Mouse (Mus musculus) MEL (cell line): ENCODE measurements around the gene Olfml3. TPM values are rescaled to one million over a fixed set of nuclear protein-coding genes. Genes with fewer than 3 reads are reported as not detected.

ENCODE experiments used
- DNase-seq: peaks from one replicate; pipeline ENCODE4 v3.0.0; 2011; ENCODE audit warnings: low read depth, low spot score
- H3K27ac ChIP-seq: 2 replicates; pipeline ENCODE4 v1.5.1; 2012; ENCODE audit warnings: low read depth, mild to moderate bottlenecking, control low read depth, low read length, moderate library complexity; ENCODE audit not compliant: control insufficient read depth
- H3K27me3 ChIP-seq, 2 experiments: fragments of 150-350 bp in 1 of 2; sonication (generic) in 1 of 2; 2 replicates each; pipeline ENCODE4 v1.6.1; 2012; ENCODE audit warnings: low read length in 2 of 2, mild to moderate bottlenecking in 2 of 2, improper control_type of control experiment in 1 of 2, moderate library complexity in 1 of 2; ENCODE audit not compliant: insufficient read depth in 2 of 2, control insufficient read depth in 1 of 2
- H3K36me3 ChIP-seq, 2 experiments: 2 replicates each; pipeline ENCODE4 v1.6.1; 2012 to 2014; ENCODE audit warnings: low read length in 2 of 2, improper control_type of control experiment in 1 of 2, inconsistent platforms in 1 of 2, mild to moderate bottlenecking in 1 of 2; ENCODE audit not compliant: insufficient read depth in 2 of 2, control insufficient read depth in 1 of 2
- H3K4me1 ChIP-seq, 2 experiments: fragments of 150-350 bp in 1 of 2; sonication (generic) in 1 of 2; 2 replicates each; pipeline ENCODE4 v1.6.1; 2012; ENCODE audit warnings: low read length in 2 of 2, improper control_type of control experiment in 1 of 2, mild to moderate bottlenecking in 1 of 2; ENCODE audit not compliant: insufficient read depth in 2 of 2, control insufficient read depth in 1 of 2
- H3K4me3 ChIP-seq, 2 experiments: fragments of 150-350 bp in 1 of 2; sonication (generic) in 1 of 2; 2 replicates each; pipeline ENCODE4 v1.5.1; 2012; ENCODE audit warnings: low read depth in 2 of 2, low read length in 2 of 2, mild to moderate bottlenecking in 2 of 2, moderate library complexity in 2 of 2, control low read depth in 1 of 2, improper control_type of control experiment in 1 of 2; ENCODE audit not compliant: control insufficient read depth in 1 of 2, insufficient read depth in 1 of 2
- H3K79me2 ChIP-seq: 2 replicates; pipeline ENCODE4 v1.6.1; 2012; ENCODE audit warnings: mild to moderate bottlenecking, low read length, moderate library complexity; ENCODE audit not compliant: control insufficient read depth, poor library complexity, insufficient read depth
- H3K9ac ChIP-seq: 2 replicates; pipeline ENCODE4 v1.6.1; 2012; ENCODE audit warnings: low read depth, mild to moderate bottlenecking, control low read depth, low read length, moderate library complexity; ENCODE audit not compliant: control insufficient read depth, poor library complexity, severe bottlenecking
- H3K9me3 ChIP-seq: fragments of 150-350 bp; sonication (generic); replicated peaks from 2 replicates; pipeline ENCODE4 v1.6.1; 2012; ENCODE audit warnings: mild to moderate bottlenecking, low read length, improper control_type of control experiment, moderate library complexity; ENCODE audit not compliant: insufficient read depth
- BHLHE40 ChIP-seq: IDR thresholded peaks from 2 replicates; pipeline ENCODE4 v1.6.1; 2012; ENCODE audit warnings: low read depth, mild to moderate bottlenecking, inconsistent platforms, low read length, improper control_type of control experiment, borderline replicate concordance
- CHD2 ChIP-seq: IDR thresholded peaks from 2 replicates; pipeline ENCODE4 v1.6.1; 2011; ENCODE audit warnings: low read length, improper control_type of control experiment
- CTCF ChIP-seq, 3 experiments: IDR thresholded peaks in 2 of 3; conservative IDR thresholded peaks in 1 of 3; 2 replicates each; pipeline ENCODE4 v1.5.1; 2011 to 2012; ENCODE audit warnings: low read length in 3 of 3, low read depth in 2 of 3, mild to moderate bottlenecking in 2 of 3, improper control_type of control experiment in 1 of 3, inconsistent platforms in 1 of 3, mixed read lengths in 1 of 3, moderate library complexity in 1 of 3; ENCODE audit not compliant: control insufficient read depth in 1 of 3, insufficient read depth in 1 of 3, poor library complexity in 1 of 3, severe bottlenecking in 1 of 3
- ELF1 ChIP-seq: IDR thresholded peaks from 2 replicates; pipeline ENCODE4 v1.6.1; 2014; ENCODE audit warnings: low read depth, mild to moderate bottlenecking, inconsistent platforms, low read length, improper control_type of control experiment, moderate library complexity
- EP300 ChIP-seq, 2 experiments: IDR thresholded peaks; 2 replicates each; pipeline ENCODE4 v1.6.1; 2011; ENCODE audit warnings: improper control_type of control experiment in 2 of 2, low read length in 2 of 2, low read depth in 1 of 2, mild to moderate bottlenecking in 1 of 2
- ETS1 ChIP-seq: IDR thresholded peaks from 2 replicates; pipeline ENCODE4 v1.6.1; 2012; ENCODE audit warnings: low read depth, mild to moderate bottlenecking, inconsistent platforms, low read length, improper control_type of control experiment, moderate library complexity
- GABPA ChIP-seq: IDR thresholded peaks from 2 replicates; pipeline ENCODE4 v1.6.1; 2012; ENCODE audit warnings: low read depth, mild to moderate bottlenecking, inconsistent platforms, low read length, improper control_type of control experiment, moderate library complexity
- HCFC1 ChIP-seq: IDR thresholded peaks from 2 replicates; pipeline ENCODE4 v1.6.1; 2012; ENCODE audit warnings: low read depth, mild to moderate bottlenecking, inconsistent platforms, low read length, improper control_type of control experiment, moderate library complexity
- KAT2A ChIP-seq: conservative IDR thresholded peaks from 2 replicates; pipeline ENCODE4 v1.6.1; 2012; ENCODE audit warnings: low read depth, low read length, improper control_type of control experiment, inconsistent platforms
- MAX ChIP-seq: IDR thresholded peaks from 2 replicates; pipeline ENCODE4 v1.6.1; 2011; ENCODE audit warnings: low read length, improper control_type of control experiment
- MAZ ChIP-seq: IDR thresholded peaks from 2 replicates; pipeline ENCODE4 v1.6.1; 2012; ENCODE audit warnings: low read depth, mild to moderate bottlenecking, inconsistent platforms, low read length, improper control_type of control experiment
- MEF2A ChIP-seq: IDR thresholded peaks from 2 replicates; pipeline ENCODE4 v1.6.1; 2014; ENCODE audit warnings: low read depth, mild to moderate bottlenecking, inconsistent platforms, low read length, improper control_type of control experiment; ENCODE audit not compliant: poor library complexity, insufficient replicate concordance, severe bottlenecking; ENCODE audit errors: extremely low read depth
- NRF1 ChIP-seq: IDR thresholded peaks from 2 replicates; pipeline ENCODE4 v1.6.1; 2014; ENCODE audit warnings: low read depth, mild to moderate bottlenecking, inconsistent platforms, low read length, improper control_type of control experiment, moderate library complexity; ENCODE audit not compliant: poor library complexity, insufficient read depth, severe bottlenecking
- POLR2AphosphoS2 ChIP-seq: IDR thresholded peaks from 2 replicates; pipeline ENCODE4 v1.6.1; 2011; ENCODE audit warnings: low read length, improper control_type of control experiment
- POLR2AphosphoS5 ChIP-seq: IDR thresholded peaks from 2 replicates; pipeline ENCODE4 v1.6.1; 2012; ENCODE audit warnings: low read depth, borderline replicate concordance, mild to moderate bottlenecking, inconsistent platforms, low read length, moderate library complexity, mixed read lengths
- RAD21 ChIP-seq: IDR thresholded peaks from 2 replicates; pipeline ENCODE4 v1.6.1; 2011; ENCODE audit warnings: mild to moderate bottlenecking, low read depth, low read length, improper control_type of control experiment
- RCOR1 ChIP-seq: IDR thresholded peaks from 2 replicates; pipeline ENCODE4 v1.6.1; 2012; ENCODE audit warnings: low read depth, mild to moderate bottlenecking, inconsistent platforms, low read length, improper control_type of control experiment
- SIN3A ChIP-seq: IDR thresholded peaks from 2 replicates; pipeline ENCODE4 v1.6.1; 2012; ENCODE audit warnings: low read length, improper control_type of control experiment, inconsistent platforms
- SMC3 ChIP-seq: IDR thresholded peaks from 2 replicates; pipeline ENCODE4 v1.6.1; 2011; ENCODE audit warnings: low read depth, low read length, improper control_type of control experiment
- TBP ChIP-seq: IDR thresholded peaks from 2 replicates; pipeline ENCODE4 v1.8.0; 2011; ENCODE audit warnings: low read depth, low read length, improper control_type of control experiment
- TCF12 ChIP-seq: IDR thresholded peaks from 2 replicates; pipeline ENCODE4 v1.6.1; 2014; ENCODE audit warnings: low read depth, mild to moderate bottlenecking, inconsistent platforms, low read length, improper control_type of control experiment, moderate library complexity
- UBTF ChIP-seq: IDR thresholded peaks from 2 replicates; pipeline ENCODE4 v1.6.1; 2012; ENCODE audit warnings: low read depth, mild to moderate bottlenecking, inconsistent platforms, low read length, improper control_type of control experiment, moderate library complexity, borderline replicate concordance; ENCODE audit not compliant: insufficient read depth
- USF1 ChIP-seq: IDR thresholded peaks from 2 replicates; pipeline ENCODE4 v1.6.1; 2014; ENCODE audit warnings: low read depth, mild to moderate bottlenecking, inconsistent platforms, low read length, improper control_type of control experiment, moderate library complexity
- ZC3H11A ChIP-seq: IDR thresholded peaks from 2 replicates; pipeline ENCODE4 v1.6.1; 2012; ENCODE audit warnings: low read depth, mild to moderate bottlenecking, inconsistent platforms, low read length, improper control_type of control experiment
- ZKSCAN1 ChIP-seq: IDR thresholded peaks from 2 replicates; pipeline ENCODE4 v1.6.1; 2012; ENCODE audit warnings: low read depth, mild to moderate bottlenecking, inconsistent platforms, low read length, improper control_type of control experiment, moderate library complexity
- ZMIZ1 ChIP-seq: IDR thresholded peaks from 2 replicates; pipeline ENCODE4 v1.6.1; 2012; ENCODE audit warnings: low read depth, mild to moderate bottlenecking, inconsistent platforms, low read length, improper control_type of control experiment, moderate library complexity
- ZNF384 ChIP-seq: IDR thresholded peaks from 2 replicates; pipeline ENCODE4 v1.6.1; 2012; ENCODE audit warnings: low read depth, mild to moderate bottlenecking, inconsistent platforms, low read length, improper control_type of control experiment
- polyA plus RNA-seq, 2 experiments: library from polyadenylated mRNA; stranded (reverse) in 1 of 2; unstranded in 1 of 2; fragments of >175 nt in 1 of 2; fragments of >200 nt in 1 of 2; gene quantifications; 2 replicates each; pipeline versions ENCODE4 v1.2.1 to v1.2.4; 2012; ENCODE audit warnings: low replicate concordance in 2 of 2, low read depth in 1 of 2; ENCODE audit not compliant: insufficient read length in 2 of 2, insufficient read depth in 1 of 2, missing spikeins in 1 of 2
- total RNA-seq: library from RNA; depleted of rRNA; stranded (reverse); fragments of 300-350 nt; gene quantifications from 2 replicates; pipeline ENCODE4 v1.2.3, GENCODE M21; 2012

Olfml3 gene
- total and polyA plus RNA-seq, 3 experiments: 0.08 to 0.18 TPM; not detected in 1

DNA sequence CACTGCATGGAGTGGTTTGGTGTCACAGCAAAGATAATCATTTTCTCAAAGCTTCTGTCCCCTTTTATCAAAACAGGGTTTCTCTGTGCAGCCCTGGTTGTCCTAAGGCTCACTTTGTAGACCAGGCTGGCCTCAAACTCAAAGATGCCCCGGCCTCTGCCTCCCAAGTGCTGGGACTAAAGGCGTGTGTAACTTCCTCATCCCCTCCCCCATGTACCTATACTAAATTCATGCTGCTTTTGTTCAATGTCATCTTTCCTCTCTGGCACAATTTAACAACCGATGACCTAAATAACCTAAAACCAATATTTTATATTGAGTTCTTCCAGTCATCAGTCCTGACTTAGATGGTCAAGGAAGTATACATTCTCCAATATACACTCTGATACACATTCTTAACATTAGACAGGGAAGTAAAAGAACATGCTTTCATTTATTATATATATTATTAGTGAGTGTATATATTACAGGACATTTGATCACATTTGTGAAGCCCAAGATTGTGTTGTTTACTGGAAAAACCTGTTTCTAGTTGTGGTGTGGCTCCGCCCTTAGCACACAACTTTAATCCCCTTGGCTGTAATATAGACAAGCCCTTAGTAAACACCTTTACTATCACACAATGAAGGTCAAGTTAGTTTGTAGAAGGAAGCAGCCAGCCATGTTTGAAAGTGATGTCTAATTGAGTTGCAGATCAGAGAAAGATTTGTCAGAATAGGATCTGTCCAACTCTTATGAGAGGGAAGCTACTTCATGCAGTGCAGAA, 45.2 kb upstream of the Olfml3 start:
- Histone ChIP-seq H3K36me3 (peaks cover 0 to 17% of the 10 kb centered on the region in 2 experiments; a peak in 2 of 4 replicates), H3K27ac (no peak overlapping the region)
- DNase-seq: peak; percentile 48

DNA sequence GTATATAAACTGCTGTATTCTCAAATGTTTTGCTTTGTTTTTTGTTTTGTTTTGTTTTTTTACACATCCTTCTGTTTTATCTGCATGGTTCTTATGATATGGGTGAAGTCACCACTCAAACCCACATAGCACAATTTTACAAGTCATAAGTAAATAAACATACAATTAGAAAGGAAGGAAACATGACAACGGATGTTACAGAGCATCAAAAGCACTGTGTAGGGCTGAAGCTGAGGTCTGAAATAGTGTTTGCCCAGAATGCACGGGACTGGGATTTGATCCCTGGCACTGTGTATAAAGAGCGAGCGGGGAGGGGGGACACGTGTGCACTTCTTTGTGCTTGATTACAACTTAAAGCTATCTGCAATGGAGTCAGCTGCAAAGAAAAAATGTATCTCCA, 43.0 kb upstream of the Olfml3 start:
- Histone ChIP-seq H3K4me3 (no peak overlapping the region), H3K27ac (no peak overlapping the region), H3K36me3 (peaks cover 5 to 13% of the 10 kb centered on the region in 2 experiments), H3K9ac (no peak overlapping the region), H3K4me1 (peaks cover 0 to 3% of the 10 kb centered on the region in 2 experiments), H3K27me3 (no peaks in the 10 kb centered on the region), H3K9me3 (no peaks in the 10 kb centered on the region), H3K79me2 (peaks cover 55% of the 10 kb centered on the region)
- no peak for DNase-seq
- TF ChIP-seq POLR2AphosphoS2 (no peak), ZMIZ1 (no peak), KAT2A (no peak), SIN3A (no peak), ZKSCAN1 (no peak), ETS1 (no peak), EP300 (IDR thresholded peaks at IDR 0.05; ENCODE audit: low read depth in 1 of 2, low read length in 2 of 2) (no peak), MEF2A (no peak), ZC3H11A (no peak), NRF1 (no peak), SMC3 (no peak)

More for the DNA sequence above, 45.2 kb upstream of the Olfml3 start:
- H3K27me3 ChIP-seq: no peaks in the 10 kb centered on the region
- H3K4me3 ChIP-seq: no peak overlapping the region
- H3K79me2 ChIP-seq: peaks cover 62% of the 10 kb centered on the region
- no peak for TF ChIP-seq GABPA
- no peak for TF ChIP-seq POLR2AphosphoS5
- no peak for TF ChIP-seq UBTF
- no peak for TF ChIP-seq ZNF384
- TF ChIP-seq TCF12: no peak
- TF ChIP-seq CTCF (IDR thresholded peaks at IDR 0.05 in 2 of 3, conservative IDR thresholded peaks at IDR 0.05 in 1 of 3; ENCODE audit: control insufficient read depth in 1 of 3, insufficient read depth in 1 of 3, low read depth in 2 of 3, low read length in 3 of 3, poor library complexity in 1 of 3, severe bottlenecking in 1 of 3): no peak
- TF ChIP-seq RAD21: no peak
- no peak for TF ChIP-seq KAT2A
- no peak for TF ChIP-seq SMC3
- TF ChIP-seq ELF1: no peak
- TF ChIP-seq MAX: no peak
- no peak for TF ChIP-seq MEF2A
- no peak for TF ChIP-seq BHLHE40
- TF ChIP-seq RCOR1: no peak
- TF ChIP-seq HCFC1: no peak
- no peak; the same call in 1 of the 2 replicates for TF ChIP-seq SIN3A
- no peak for TF ChIP-seq USF1
- TF ChIP-seq TBP: no peak
- TF ChIP-seq CHD2: no peak
- no peak for TF ChIP-seq MAZ
- H3K4me1 ChIP-seq: peaks cover 0 to 3% of the 10 kb centered on the region in 2 experiments
- H3K9ac ChIP-seq: no peak overlapping the region
- H3K9me3 ChIP-seq: no peaks in the 10 kb centered on the region
